Mouse (Mus musculus) adrenal gland, postnatal 4 days (tissue): ENCODE measurements around the gene Apba1. TPM values are rescaled to one million over a fixed set of nuclear protein-coding genes. Genes with fewer than 3 reads are reported as not detected.
A peak's percentile ranks its signal among the peaks of the same experiment; 100 is the strongest.

Source experiments
- DNase-seq, 2 experiments: peaks; one replicate each; pipeline ENCODE4 v3.0.0; 2021 to 2022; ENCODE audit warnings: low spot score in 2 of 2, mixed read lengths in 2 of 2
- long read RNA-seq, 2 experiments: library from polyadenylated mRNA; stranded (forward); transcript quantifications; one replicate each; pipeline ENCODE4 v2.0.0; 2021
- total RNA-seq, 2 experiments: library from RNA; stranded (reverse); gene quantifications; 2 replicates each; pipeline ENCODE4 v1.2.3; 2021

Apba1 gene
- 10 to 100 TPM; 11.3 to 14.7 TPM for total RNA-seq
- long read RNA-seq, experiment 1, partial matches to known transcripts: 0 of 3 reads
- long read RNA-seq, experiment 1, other reads (novel, unspliced or antisense): 3 of 3 reads
- long read RNA-seq, experiment 2, partial matches to known transcripts: 1 of 8 reads
- long read RNA-seq, experiment 2, other reads (novel, unspliced or antisense): 7 of 8 reads

- peak; percentile 32 to 43 for DNase-seq
Measured at GRCm38 (mm10) chr19:23758554-23759321, at the start of gene Apba1. Gene Apba1 (plus strand): TSS chr19:23758887.

GRCm38 (mm10) chr19:23746506-23746905, 12.2 kb upstream of the Apba1 start:
- DNase-seq: no peak

- no peak for DNase-seq
Measured at GRCm38 (mm10) chr19:23757011-23757410, 1.7 kb upstream of the Apba1 start.

- DNase-seq: peak; percentile 84 to 90
Measured at GRCm38 (mm10) chr19:23757961-23758553, 630 bp upstream of the Apba1 start.

GRCm38 (mm10) chr19:23759322-23759945, 747 bp downstream of the Apba1 start:
- no peak for DNase-seq

GRCm38 (mm10) chr19:23763371-23763770, 4.7 kb downstream of the Apba1 start:
- no peak for DNase-seq

- no peak for DNase-seq
Measured at GRCm38 (mm10) chr19:23764051-23764450, 5.4 kb downstream of the Apba1 start.

GRCm38 (mm10) chr19:23768864-23769263, 10.2 kb downstream of the Apba1 start:
- DNase-seq: no peak

- DNase-seq: no peak
Measured at GRCm38 (mm10) chr19:23770494-23771423, 12.1 kb downstream of the Apba1 start.

- DNase-seq: no peak
Measured at GRCm38 (mm10) chr19:23771971-23772370, 13.3 kb downstream of the Apba1 start.

- no peak for DNase-seq
Measured at GRCm38 (mm10) chr19:23775356-23775755, 16.7 kb downstream of the Apba1 start.

GRCm38 (mm10) chr19:23779130-23779529, 20.4 kb downstream of the Apba1 start:
- DNase-seq: no peak

GRCm38 (mm10) chr19:23780105-23780504, 21.4 kb downstream of the Apba1 start:
- DNase-seq: no peak

GRCm38 (mm10) chr19:23781968-23782367, 23.3 kb downstream of the Apba1 start:
- DNase-seq: no peak

GRCm38 (mm10) chr19:23788420-23789132, 29.9 kb downstream of the Apba1 start:
- no peak for DNase-seq

GRCm38 (mm10) chr19:23791704-23792103, 33.0 kb downstream of the Apba1 start:
- no peak for DNase-seq

GRCm38 (mm10) chr19:23792559-23792958, 33.9 kb downstream of the Apba1 start:
- no peak for DNase-seq

GRCm38 (mm10) chr19:23794491-23794890, 35.8 kb downstream of the Apba1 start:
- no peak for DNase-seq

- no peak for DNase-seq
Measured at GRCm38 (mm10) chr19:23795156-23795555, 36.5 kb downstream of the Apba1 start.

- no peak for DNase-seq
Measured at GRCm38 (mm10) chr19:23801174-23801573, 42.5 kb downstream of the Apba1 start.
